Mouse (Mus musculus) E14TG2a.4 (cell line): ENCODE results near the gene Exosc10.

ENCODE experiments used
- H3K27me3 ChIP-seq: 2 replicates; pipeline ENCODE4 v1.6.1; 2014; ENCODE audit warnings: low read length, control low read depth; ENCODE audit not compliant: insufficient read depth
- H3K36me3 ChIP-seq: 2 replicates; pipeline ENCODE4 v1.6.1; 2014; ENCODE audit warnings: low read length, control low read depth; ENCODE audit not compliant: insufficient read depth
- H3K4me1 ChIP-seq: replicated peaks from 2 replicates; pipeline ENCODE4 v1.6.1; 2014; ENCODE audit warnings: low read depth, low read length, control low read depth
- H3K4me3 ChIP-seq: replicated peaks from 2 replicates; pipeline ENCODE4 v1.5.1; 2014; ENCODE audit warnings: mild to moderate bottlenecking, low read length
- H3K9me3 ChIP-seq: 2 replicates; pipeline ENCODE4 v1.6.1; 2014; ENCODE audit warnings: low read length, control low read depth
- CTCF ChIP-seq: conservative IDR thresholded peaks from 2 replicates; pipeline ENCODE4 v1.5.1; 2014; ENCODE audit warnings: low read length
- NANOG ChIP-seq: IDR thresholded peaks from 2 replicates; pipeline ENCODE4 v1.6.1; 2014; ENCODE audit warnings: borderline replicate concordance, low read length, mixed read lengths
- POU5F1 ChIP-seq: IDR thresholded peaks from 2 replicates; pipeline ENCODE4 v1.6.1; 2014; ENCODE audit warnings: low read length, borderline replicate concordance

The Exosc10 gene

DNA sequence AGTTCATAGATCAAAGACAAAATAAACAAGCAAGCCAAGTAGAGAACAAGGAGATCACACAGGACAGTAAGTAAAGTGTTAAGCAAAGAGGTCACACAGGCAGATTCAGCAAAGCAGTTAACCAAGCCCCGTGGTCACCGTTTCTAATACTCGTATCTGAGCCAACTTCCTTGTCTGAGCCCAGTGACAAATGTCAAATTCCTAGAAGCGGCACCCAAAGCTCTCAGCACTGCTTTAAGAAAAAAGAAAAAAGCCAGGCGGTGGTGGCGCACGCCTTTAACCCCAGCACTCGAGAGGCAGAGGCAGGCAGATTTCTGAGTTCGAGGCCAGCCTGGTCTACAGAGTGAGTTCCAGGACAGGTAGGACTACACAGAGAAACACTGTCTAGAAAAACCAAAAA lies 28.4 kb downstream of the Exosc10 start:
- Histone ChIP-seq H3K9me3 (no peaks in the 10 kb centered on the region), H3K4me3 (no peak overlapping the region), H3K27me3 (no peaks in the 10 kb centered on the region), H3K4me1 (peaks cover 32% of the 10 kb centered on the region), H3K36me3 (peaks cover 22% of the 10 kb centered on the region)
- TF ChIP-seq POU5F1 (no peak), CTCF (no peak)

DNA sequence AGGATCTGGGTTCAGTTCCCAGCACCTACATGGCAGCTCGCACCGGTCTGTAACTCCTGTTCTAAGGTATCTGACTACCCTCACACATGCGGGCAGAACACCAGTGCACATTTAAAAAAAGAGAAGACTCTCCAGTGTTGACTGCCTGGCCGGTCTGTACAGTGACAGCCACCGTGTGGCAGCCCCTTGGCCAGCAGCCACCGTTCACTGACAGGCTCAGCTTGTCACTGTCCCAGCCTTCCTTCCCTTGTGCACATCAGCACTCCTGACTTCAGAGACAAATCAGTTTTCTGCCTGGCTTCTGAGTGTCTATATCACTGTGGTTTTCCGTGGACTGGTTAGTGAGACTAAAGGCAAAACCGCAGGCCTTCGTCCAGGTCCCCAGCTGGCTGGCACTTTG lies 30.6 kb downstream of the Exosc10 start:
- Histone ChIP-seq H3K4me1 (peaks cover 42% of the 10 kb centered on the region), H3K9me3 (no peaks in the 10 kb centered on the region), H3K27me3 (no peaks in the 10 kb centered on the region), H3K36me3 (peaks cover 22% of the 10 kb centered on the region), H3K4me3 (no peak overlapping the region)
- no peak for TF ChIP-seq NANOG
- no peak for TF ChIP-seq POU5F1
- no peak for TF ChIP-seq CTCF

DNA sequence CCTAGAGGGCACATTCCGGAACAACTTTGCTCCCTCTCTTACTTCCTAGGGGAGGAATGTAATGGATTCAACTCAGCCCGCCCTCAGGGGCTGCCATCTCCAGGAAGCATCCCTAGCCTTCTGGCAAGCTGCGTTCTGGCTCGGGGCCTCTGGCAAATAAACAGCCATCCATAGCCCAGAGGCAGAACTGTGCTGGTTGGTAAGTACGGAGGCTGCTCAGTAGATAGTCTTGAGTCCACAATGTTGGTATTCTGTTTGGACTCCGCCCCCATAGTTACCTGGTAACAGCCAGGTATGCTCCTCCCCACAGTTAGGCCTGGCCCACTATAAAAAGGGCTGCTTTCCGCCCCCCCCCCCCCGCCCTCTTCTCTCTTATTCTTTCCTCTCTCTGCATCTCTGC lies 31.3 kb downstream of the Exosc10 start:
- Histone ChIP-seq H3K27me3 (no peaks in the 10 kb centered on the region), H3K9me3 (no peaks in the 10 kb centered on the region), H3K4me1 (peaks cover 50% of the 10 kb centered on the region), H3K36me3 (peaks cover 27% of the 10 kb centered on the region), H3K4me3 (no peak overlapping the region; the same call in 1 of the 2 replicates)
- TF ChIP-seq CTCF = no peak

DNA sequence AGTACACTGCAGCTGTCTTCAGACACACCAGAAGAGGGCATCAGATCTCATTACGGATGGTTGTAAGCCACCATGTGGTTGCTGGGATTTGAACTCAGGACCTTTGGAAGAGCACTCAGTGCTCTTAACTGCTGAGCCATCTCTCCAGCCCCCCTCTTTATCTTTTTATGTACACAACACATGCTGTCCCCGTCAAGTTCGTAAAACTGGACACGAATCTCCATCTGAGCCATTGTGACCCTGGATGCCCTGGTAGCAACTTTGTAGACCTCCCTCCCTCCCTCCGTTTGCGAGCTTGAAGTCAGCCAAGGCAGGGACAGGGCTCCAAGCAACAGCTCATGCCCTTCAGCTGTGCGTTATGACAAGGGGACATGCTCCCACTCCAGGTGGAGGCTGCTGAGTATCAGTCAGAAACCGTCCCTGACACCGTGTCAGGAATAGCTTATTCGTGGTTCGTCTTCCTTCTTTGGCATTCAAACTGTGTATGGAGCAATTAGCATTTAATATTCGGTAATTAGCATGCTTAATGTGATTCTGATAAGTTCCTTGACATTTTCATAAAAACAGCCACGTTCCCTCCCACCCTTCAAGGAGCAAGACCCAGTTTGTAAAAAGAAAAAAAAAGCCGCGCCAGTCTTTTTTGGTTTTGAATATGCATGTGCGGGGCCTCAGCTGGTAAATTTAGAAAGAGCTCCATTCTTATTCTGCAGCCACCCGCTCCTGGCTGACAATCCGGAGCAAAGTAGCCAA lies 32.4 kb downstream of the Exosc10 start:
- Histone ChIP-seq H3K27me3 (no peaks in the 10 kb centered on the region), H3K36me3 (peaks cover 38% of the 10 kb centered on the region), H3K4me1 (peaks cover 58% of the 10 kb centered on the region), H3K4me3 (peak overlapping the region; percentile 100), H3K9me3 (no peaks in the 10 kb centered on the region)
- TF ChIP-seq POU5F1 (peak; percentile 23; the same call in 1 of the 2 replicates), CTCF (no peak)

- Histone ChIP-seq H3K9me3 (no peaks in the 10 kb centered on the region), H3K36me3 (peaks cover 44% of the 10 kb centered on the region), H3K4me3 (peak within 1 kb of the TSS; percentile 100), H3K27me3 (no peaks in the 10 kb centered on the region), H3K4me1 (peaks cover 64% of the 10 kb centered on the region)
- TF ChIP-seq POU5F1 (no peak), CTCF (no peak), NANOG (no peak)
These were observed 33.0 kb downstream of the Exosc10 start, which contains the start of gene Srm for GRCm38 (mm10) chr4:148591171-148591630. Gene Srm, plus strand, starts transcription at chr4:148591503.

DNA sequence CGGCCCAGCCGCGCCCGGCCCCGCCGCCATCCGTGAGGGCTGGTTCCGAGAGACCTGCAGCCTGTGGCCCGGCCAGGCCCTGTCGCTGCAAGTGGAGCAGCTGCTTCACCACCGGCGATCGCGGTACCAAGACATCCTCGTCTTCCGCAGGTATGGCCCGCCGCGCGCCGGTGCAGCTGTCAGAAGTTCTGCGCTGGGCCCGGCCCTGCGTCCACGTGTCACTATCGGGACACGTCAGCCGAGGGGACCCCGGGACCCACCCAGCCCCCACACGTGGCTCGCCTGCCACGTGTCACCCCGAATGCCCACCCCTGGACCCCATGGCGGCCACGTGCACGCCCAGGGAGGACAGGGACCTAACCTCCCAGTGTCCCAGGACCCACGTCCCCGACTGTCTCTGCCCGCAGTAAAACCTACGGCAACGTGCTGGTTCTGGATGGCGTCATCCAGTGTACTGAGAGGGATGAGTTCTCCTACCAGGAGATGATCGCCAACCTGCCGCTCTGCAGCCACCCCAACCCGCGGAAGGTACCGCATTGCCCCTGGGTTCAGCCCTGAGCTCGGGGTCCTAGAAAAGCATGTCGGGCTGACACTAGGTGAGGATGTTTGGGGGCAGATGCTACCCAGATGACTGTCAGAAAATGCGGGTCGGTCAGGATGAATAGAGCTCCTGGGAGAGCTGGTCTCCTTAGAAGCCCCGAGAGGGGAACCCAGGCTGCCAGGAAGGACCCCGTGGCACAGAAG lies 33.6 kb downstream of the Exosc10 start:
- H3K9me3 ChIP-seq = no peaks in the 10 kb centered on the region
- H3K27me3 ChIP-seq = no peaks in the 10 kb centered on the region
- H3K4me1 ChIP-seq = peaks cover 68% of the 10 kb centered on the region
- no peak for TF ChIP-seq CTCF
- TF ChIP-seq POU5F1 = no peak
- no peak for TF ChIP-seq NANOG
- H3K36me3 ChIP-seq = peaks cover 50% of the 10 kb centered on the region
- peak overlapping the region; percentile 100 for H3K4me3 ChIP-seq

DNA sequence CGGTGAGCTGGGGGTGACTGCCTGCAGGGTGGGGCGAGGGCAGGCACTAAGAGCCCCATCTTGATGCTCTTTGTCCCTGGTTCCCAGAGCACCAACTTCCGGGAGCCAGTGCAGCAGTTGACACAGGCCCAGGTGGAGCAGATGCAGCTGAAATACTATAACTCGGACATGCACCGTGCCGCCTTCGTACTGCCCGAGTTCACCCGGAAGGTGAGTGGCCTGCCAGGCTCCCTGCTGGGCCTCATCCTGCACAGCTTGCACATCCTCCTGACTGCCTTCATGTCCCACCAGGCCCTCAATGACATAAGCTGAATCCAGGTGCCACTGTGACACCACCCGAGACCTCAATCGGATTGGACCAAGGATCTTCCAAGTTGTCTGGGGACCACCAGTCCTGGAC lies 35.8 kb downstream of the Exosc10 start:
- Histone ChIP-seq H3K9me3 (0 out of 2 replicates have a peak, but pooled peaks cover 2% of the 10 kb centered on the region), H3K36me3 (peaks cover 71% of the 10 kb centered on the region), H3K4me1 (peaks cover 62% of the 10 kb centered on the region), H3K27me3 (no peaks in the 10 kb centered on the region), H3K4me3 (peak overlapping the region; percentile 100)
- TF ChIP-seq NANOG (no peak), POU5F1 (no peak), CTCF (no peak)

GRCm38 (mm10) chr4:148595916-148596315 lies 37.7 kb downstream of the Exosc10 start:
- no peak overlapping the region for H3K4me3 ChIP-seq
- peaks cover 61% of the 10 kb centered on the region for H3K4me1 ChIP-seq
- H3K9me3 ChIP-seq = 0 out of 2 replicates have a peak, but pooled peaks cover 2% of the 10 kb centered on the region
- TF ChIP-seq POU5F1 (no peak), CTCF (no peak), NANOG (no peak)
- H3K36me3 ChIP-seq = peaks cover 88% of the 10 kb centered on the region
- no peaks in the 10 kb centered on the region for H3K27me3 ChIP-seq
